Mouse (Mus musculus): ENCODE data around the gene Dpm3. TPM values are rescaled to one million over a fixed set of nuclear protein-coding genes. Genes with fewer than 3 reads are reported as not detected.
A peak's percentile ranks its signal among the peaks of the same experiment; 100 is the strongest.

The Dpm3 gene
- polyA plus RNA-seq, 1 experiment from 2014 or later = 101 TPM

DNA sequence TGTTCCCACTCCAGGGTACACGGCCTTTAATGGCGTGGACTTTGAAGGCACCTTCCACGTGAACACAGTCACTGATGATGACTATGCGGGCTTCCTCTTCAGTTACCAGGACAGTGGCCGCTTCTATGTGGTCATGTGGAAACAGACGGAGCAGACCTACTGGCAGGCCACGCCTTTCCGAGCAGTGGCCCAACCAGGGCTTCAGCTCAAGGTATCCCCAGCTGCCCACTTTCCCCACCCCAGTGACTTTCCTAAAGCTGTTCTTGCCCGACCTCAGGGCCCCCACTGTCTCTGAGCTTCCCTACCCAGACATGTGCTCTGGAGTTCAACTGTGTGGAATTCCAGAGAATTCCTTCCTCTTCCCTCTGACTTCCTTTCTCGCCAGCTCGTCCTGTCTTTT is 34.4 kb upstream of the Dpm3 start:
- no peak for ATAC-seq (ENCODE audit: insufficient number of reproducible peaks, insufficient read depth, low FRiP score, low TSS enrichment)
- peaks cover 10% of the 10 kb centered on the region for H3K36me3 ChIP-seq
- peak overlapping the region; percentile 46; the same call in 1 of the 2 replicates for H3K4me3 ChIP-seq
- peaks cover 29% of the 10 kb centered on the region for H3K4me1 ChIP-seq
- H3K9me3 ChIP-seq = no peaks in the 10 kb centered on the region
- no peak overlapping the region for H3K9ac ChIP-seq
- peak overlapping the region; percentile 95 for H3K4me2 ChIP-seq (replicated peaks)
- 72% methylated on average over 11 of the region's 11 CpGs for WGBS
- 0 out of 2 replicates have a peak overlapping the region, but pooled peaks have one; percentile 51 for H3K27ac ChIP-seq
- peaks cover under 1% of the 10 kb centered on the region; the same call in 1 of the 2 replicates for H3K27me3 ChIP-seq

DNA sequence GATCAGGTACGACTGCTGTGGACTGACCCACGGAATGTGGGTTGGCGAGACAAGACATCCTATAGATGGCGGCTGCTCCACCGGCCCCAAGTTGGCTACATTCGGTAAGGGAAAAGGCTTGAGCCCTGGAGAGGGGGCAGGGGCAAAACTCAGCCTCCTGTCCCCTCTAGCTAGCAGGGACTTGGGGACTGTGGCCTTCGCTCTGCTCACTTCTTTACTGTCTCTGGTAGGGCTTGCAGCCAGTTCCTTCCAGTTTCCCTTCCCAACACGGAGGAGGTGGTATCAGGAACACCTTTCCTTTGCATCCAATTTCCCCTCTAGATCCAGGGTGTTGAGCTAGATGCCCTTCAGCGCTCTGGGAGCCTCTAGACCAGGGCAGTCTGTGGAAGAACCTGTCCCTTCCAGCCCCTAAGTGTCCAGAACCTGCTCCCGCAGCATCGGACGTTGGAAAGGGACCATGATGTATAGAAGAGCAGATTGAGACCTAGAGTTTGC is 33.8 kb upstream of the Dpm3 start:
- WGBS = 52% methylated on average over 12 of the region's 12 CpGs
- H3K4me3 ChIP-seq = peak overlapping the region; percentile 46; the same call in 1 of the 2 replicates

DNA sequence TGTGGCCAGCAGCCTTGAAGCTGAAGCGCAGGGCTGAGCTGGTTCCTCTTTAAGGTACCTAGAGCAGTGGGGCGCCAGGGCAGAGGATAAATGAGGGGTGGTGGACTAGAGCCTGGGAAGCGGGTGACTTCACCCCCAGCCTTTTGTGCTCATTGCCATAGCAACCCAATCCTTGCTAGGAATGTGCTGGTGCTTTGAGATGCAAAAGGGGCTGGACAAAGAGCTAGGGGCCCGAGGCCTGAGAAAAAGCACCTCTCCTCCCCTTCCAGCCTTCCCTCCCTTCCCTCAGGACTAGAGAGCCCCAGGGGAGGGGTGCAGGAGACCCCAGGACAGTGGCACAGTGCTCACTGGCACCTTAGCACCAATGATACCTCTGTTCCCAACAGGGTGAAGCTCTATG is 33.2 kb upstream of the Dpm3 start:
- Histone ChIP-seq H3K4me1 (peaks cover 29% of the 10 kb centered on the region), H3K9ac (peak overlapping the region; percentile 72), H3K9me3 (no peaks in the 10 kb centered on the region), H3K4me2 (replicated peaks) (peak overlapping the region; percentile 95), H3K36me3 (peaks cover 10% of the 10 kb centered on the region), H3K27ac (peak overlapping the region; percentile 51), H3K27me3 (peaks cover 12% of the 10 kb centered on the region; the same call in 1 of the 2 replicates), H3K4me3 (peak overlapping the region; percentile 46)
- 34% methylated on average over 4 of the region's 4 CpGs for WGBS
- no peak for ATAC-seq (ENCODE audit: insufficient number of reproducible peaks, insufficient read depth, low FRiP score, low TSS enrichment)

More for the DNA sequence above, 33.8 kb upstream of the Dpm3 start:
- peaks cover 10% of the 10 kb centered on the region for H3K36me3 ChIP-seq
- no peak for ATAC-seq (ENCODE audit: insufficient number of reproducible peaks, insufficient read depth, low FRiP score, low TSS enrichment)
- peak overlapping the region; percentile 95 for H3K4me2 ChIP-seq (replicated peaks)
- H3K9ac ChIP-seq = peak overlapping the region; percentile 72
- H3K27me3 ChIP-seq = peaks cover 7% of the 10 kb centered on the region; the same call in 1 of the 2 replicates
- H3K9me3 ChIP-seq = no peaks in the 10 kb centered on the region
- H3K4me1 ChIP-seq = peaks cover 29% of the 10 kb centered on the region
- peak overlapping the region; percentile 51 for H3K27ac ChIP-seq

DNA sequence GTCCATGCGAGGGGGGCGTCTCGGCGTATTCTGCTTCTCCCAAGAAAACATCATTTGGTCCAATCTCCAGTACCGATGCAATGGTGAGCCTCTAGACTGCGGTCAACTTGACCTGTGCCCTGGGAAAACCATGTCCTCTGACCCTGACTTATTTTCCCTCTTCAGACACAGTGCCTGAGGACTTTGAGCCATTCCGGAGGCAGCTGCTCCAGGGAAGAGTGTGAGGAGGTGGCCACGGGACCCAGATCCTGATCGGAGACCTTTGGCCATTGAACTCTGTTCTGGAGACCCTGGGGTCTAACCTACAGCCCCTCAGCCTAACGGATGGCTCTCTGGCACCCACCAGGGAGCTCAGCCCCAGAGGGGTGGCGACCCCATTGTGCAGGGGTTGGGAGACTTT is 32.8 kb upstream of the Dpm3 start:
- no peaks in the 10 kb centered on the region for H3K9me3 ChIP-seq
- H3K27me3 ChIP-seq = peaks cover 16% of the 10 kb centered on the region; the same call in 1 of the 2 replicates
- peak overlapping the region; percentile 46 for H3K4me3 ChIP-seq
- peak overlapping the region; percentile 95 for H3K4me2 ChIP-seq (replicated peaks)
- H3K27ac ChIP-seq = peak overlapping the region; percentile 51; the same call in 1 of the 2 replicates
- H3K36me3 ChIP-seq = peaks cover 10% of the 10 kb centered on the region
- H3K4me1 ChIP-seq = peaks cover 29% of the 10 kb centered on the region
- no peak for ATAC-seq (ENCODE audit: insufficient number of reproducible peaks, insufficient read depth, low FRiP score, low TSS enrichment)
- peak overlapping the region; percentile 72 for H3K9ac ChIP-seq
- WGBS = 20% methylated on average over 11 of the region's 11 CpGs

DNA sequence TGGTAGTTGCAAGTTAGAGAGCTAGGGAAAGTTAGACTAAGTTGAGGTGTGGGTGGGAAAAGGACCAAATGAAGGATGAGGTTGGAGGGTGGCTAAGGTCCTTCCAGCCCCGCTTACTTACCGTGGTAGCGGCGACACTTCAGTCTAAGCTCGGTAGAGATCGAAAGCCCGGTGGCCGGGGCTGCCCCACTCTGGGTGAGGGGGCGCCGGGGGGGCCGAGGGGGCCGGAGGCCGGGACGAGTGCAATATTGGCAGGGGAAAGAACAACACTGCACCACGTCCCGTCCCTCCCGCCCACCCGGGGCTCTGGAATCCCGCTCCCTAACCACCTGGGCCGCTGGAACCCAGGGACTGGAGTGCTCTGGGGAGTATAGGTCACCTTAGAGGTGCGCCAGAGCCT is 32.3 kb upstream of the Dpm3 start, which contains the start of gene Mtx1:
Gene Mtx1, minus strand, starts transcription at position 189 of the 400 bp plus-strand sequence.
- peaks cover 10% of the 10 kb centered on the region for H3K36me3 ChIP-seq
- WGBS = 3% methylated on average over 21 of the region's 21 CpGs
- peak; percentile 0; the same call in 1 of the 2 replicates for ATAC-seq (ENCODE audit: insufficient number of reproducible peaks, insufficient read depth, low FRiP score, low TSS enrichment)
- peak within 1 kb of the TSS; percentile 80 for H3K27ac ChIP-seq
- H3K4me3 ChIP-seq = peak within 1 kb of the TSS; percentile 46
- H3K9ac ChIP-seq = peak within 1 kb of the TSS; percentile 72
- peaks cover 29% of the 10 kb centered on the region for H3K4me1 ChIP-seq
- H3K27me3 ChIP-seq = peaks cover 19% of the 10 kb centered on the region; the same call in 1 of the 2 replicates
- peak within 1 kb of the TSS; percentile 95 for H3K4me2 ChIP-seq (replicated peaks)
- no peaks in the 10 kb centered on the region for H3K9me3 ChIP-seq

GRCm38 (mm10) chr3:89227307-89228179 is 31.6 kb upstream of the Dpm3 start:
- H3K4me3 ChIP-seq = peak overlapping the region; percentile 46
- peak overlapping the region; percentile 80 for H3K27ac ChIP-seq
- no peaks in the 10 kb centered on the region for H3K9me3 ChIP-seq
- ATAC-seq (ENCODE audit: insufficient number of reproducible peaks, insufficient read depth, low FRiP score, low TSS enrichment) = peak; percentile 83
- peaks cover 19% of the 10 kb centered on the region; the same call in 1 of the 2 replicates for H3K27me3 ChIP-seq
- H3K36me3 ChIP-seq = peaks cover 9% of the 10 kb centered on the region
- H3K9ac ChIP-seq = peak overlapping the region; percentile 72
- 3% methylated on average over 41 of the region's 41 CpGs for WGBS
- peak overlapping the region; percentile 95 for H3K4me2 ChIP-seq (replicated peaks)
- H3K4me1 ChIP-seq = peaks cover 29% of the 10 kb centered on the region

- H3K27ac ChIP-seq = peak overlapping the region; percentile 80
- ATAC-seq (ENCODE audit: insufficient number of reproducible peaks, insufficient read depth, low FRiP score, low TSS enrichment) = no peak
- peak overlapping the region; percentile 95 for H3K4me2 ChIP-seq (replicated peaks)
- under 1% methylated on average over 18 of the region's 20 CpGs for WGBS
- H3K36me3 ChIP-seq = peaks cover 3% of the 10 kb centered on the region
- peaks cover 19% of the 10 kb centered on the region; the same call in 1 of the 2 replicates for H3K27me3 ChIP-seq
- H3K4me3 ChIP-seq = peak overlapping the region; percentile 46
- H3K9me3 ChIP-seq = no peaks in the 10 kb centered on the region
- peaks cover 29% of the 10 kb centered on the region for H3K4me1 ChIP-seq
- peak overlapping the region; percentile 47; the same call in 1 of the 2 replicates for H3K9ac ChIP-seq
These were observed 31.0 kb upstream of the Dpm3 start for GRCm38 (mm10) chr3:89228180-89228549.

- WGBS = 20% methylated on average over 10 of the region's 10 CpGs
These were observed 30.3 kb upstream of the Dpm3 start, which contains the start of gene Muc1 for GRCm38 (mm10) chr3:89228836-89229235. Gene Muc1 (plus strand): TSS chr3:89229057.

DNA sequence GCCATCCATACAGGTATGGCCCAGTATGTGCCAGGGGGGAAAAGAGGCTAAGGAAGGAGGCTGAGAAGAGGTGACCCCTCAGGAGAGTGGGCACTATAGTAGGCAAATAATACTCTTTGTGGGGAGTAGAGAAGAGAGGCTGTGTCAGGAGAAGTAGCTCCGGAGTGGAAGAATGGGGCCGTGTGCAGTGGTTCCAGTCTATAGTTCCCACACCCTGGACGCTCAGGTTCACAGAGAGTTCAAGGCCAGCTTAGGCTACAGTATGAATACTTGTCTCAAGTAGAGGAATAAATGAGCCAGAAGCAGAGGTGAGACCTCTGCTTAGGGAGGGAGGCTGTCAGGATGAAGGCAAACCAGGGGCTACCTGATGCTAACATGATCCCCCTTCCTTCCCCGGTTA is 29.9 kb upstream of the Dpm3 start:
- 53% methylated on average over 4 of the region's 4 CpGs for WGBS
- no peak overlapping the region for H3K4me2 ChIP-seq (replicated peaks)
- no peak overlapping the region for H3K4me3 ChIP-seq
- no peaks in the 10 kb centered on the region for H3K9me3 ChIP-seq
- no peak overlapping the region for H3K27ac ChIP-seq
- no peaks in the 10 kb centered on the region for H3K36me3 ChIP-seq
- H3K4me1 ChIP-seq = peaks cover 29% of the 10 kb centered on the region
- H3K27me3 ChIP-seq = peaks cover 19% of the 10 kb centered on the region; the same call in 1 of the 2 replicates
- ATAC-seq (ENCODE audit: insufficient number of reproducible peaks, insufficient read depth, low FRiP score, low TSS enrichment) = no peak
- no peak overlapping the region for H3K9ac ChIP-seq

More at GRCm38 (mm10) chr3:89228836-89229235, 30.3 kb upstream of the Dpm3 start, which contains the start of gene Muc1:
- Histone ChIP-seq H3K27ac (peak within 1 kb of the TSS; percentile 80), H3K27me3 (peaks cover 19% of the 10 kb centered on the region; the same call in 1 of the 2 replicates), H3K4me1 (peaks cover 29% of the 10 kb centered on the region), H3K4me2 (replicated peaks) (peak within 1 kb of the TSS; percentile 95), H3K9me3 (no peaks in the 10 kb centered on the region), H3K9ac (peak within 1 kb of the TSS; percentile 47; the same call in 1 of the 2 replicates), H3K4me3 (peak within 1 kb of the TSS; percentile 46), H3K36me3 (no peaks in the 10 kb centered on the region)
- no peak for ATAC-seq (ENCODE audit: insufficient number of reproducible peaks, insufficient read depth, low FRiP score, low TSS enrichment)

- H3K9ac ChIP-seq = no peak overlapping the region
- no peak overlapping the region for H3K4me3 ChIP-seq
- H3K9me3 ChIP-seq = no peaks in the 10 kb centered on the region
- H3K4me1 ChIP-seq = peaks cover 26% of the 10 kb centered on the region
- H3K36me3 ChIP-seq = no peaks in the 10 kb centered on the region
- no peak overlapping the region for H3K27ac ChIP-seq
- H3K27me3 ChIP-seq = peaks cover 19% of the 10 kb centered on the region; the same call in 1 of the 2 replicates
- no peak for ATAC-seq (ENCODE audit: insufficient number of reproducible peaks, insufficient read depth, low FRiP score, low TSS enrichment)
- 86% methylated on average over 2 of the region's 2 CpGs for whole genome bisulfite sequencing
- H3K4me2 ChIP-seq (replicated peaks) = no peak overlapping the region
These were observed 28.6 kb upstream of the Dpm3 start for GRCm38 (mm10) chr3:89230561-89230960.

DNA sequence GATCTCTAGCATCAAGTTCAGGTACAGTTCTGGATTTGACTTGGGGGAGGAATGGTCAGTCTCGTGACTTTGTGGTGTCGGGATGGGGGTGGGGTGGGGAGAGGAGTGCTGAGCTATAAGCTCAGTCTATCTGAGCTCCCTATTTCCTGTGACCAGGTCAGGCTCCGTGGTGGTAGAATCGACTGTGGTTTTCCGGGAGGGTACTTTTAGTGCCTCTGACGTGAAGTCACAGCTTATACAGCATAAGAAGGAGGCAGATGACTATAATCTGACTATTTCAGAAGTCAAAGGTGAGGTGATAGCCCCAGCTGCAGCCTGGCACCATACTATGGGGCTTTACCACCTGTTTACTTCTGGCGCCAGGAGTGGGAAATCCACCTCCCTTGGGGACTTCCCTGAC is 27.8 kb upstream of the Dpm3 start:
- WGBS = 71% methylated on average over 7 of the region's 7 CpGs
- Histone ChIP-seq H3K9ac (no peak overlapping the region), H3K4me3 (no peak overlapping the region), H3K27ac (no peak overlapping the region), H3K9me3 (no peaks in the 10 kb centered on the region), H3K4me1 (peaks cover 19% of the 10 kb centered on the region), H3K4me2 (replicated peaks) (no peak overlapping the region), H3K27me3 (peaks cover 19% of the 10 kb centered on the region; the same call in 1 of the 2 replicates), H3K36me3 (no peaks in the 10 kb centered on the region)
- ATAC-seq (ENCODE audit: insufficient number of reproducible peaks, insufficient read depth, low FRiP score, low TSS enrichment) = no peak

Measured in embryonic facial prominence, embryonic 12.5 days (tissue).